Mouse (Mus musculus): ENCODE results near the gene Atxn7l3.

Atxn7l3 gene

GRCm38 (mm10) chr11:102296491-102297472 is at the start of gene Atxn7l3:
Atxn7l3 (minus strand) TSS chr11:102296631.
- peak; percentile 99 for DNase-seq

GRCm38 (mm10) chr11:102344458-102344857 is 48.0 kb upstream of the Atxn7l3 start:
- no peak for DNase-seq

- DNase-seq: no peak
These were observed 46.3 kb upstream of the Atxn7l3 start for GRCm38 (mm10) chr11:102342742-102343141.

GRCm38 (mm10) chr11:102341101-102341500 is 44.7 kb upstream of the Atxn7l3 start:
- no peak for DNase-seq

GRCm38 (mm10) chr11:102339624-102340023 is 43.2 kb upstream of the Atxn7l3 start:
- DNase-seq: no peak

GRCm38 (mm10) chr11:102339195-102339594 is 42.8 kb upstream of the Atxn7l3 start:
- peak; percentile 30 for DNase-seq

GRCm38 (mm10) chr11:102338561-102338960 is 42.1 kb upstream of the Atxn7l3 start:
- peak; percentile 87 for DNase-seq

- no peak for DNase-seq
These were observed 41.5 kb upstream of the Atxn7l3 start for GRCm38 (mm10) chr11:102337921-102338320.

- DNase-seq: no peak
These were observed 39.8 kb upstream of the Atxn7l3 start for GRCm38 (mm10) chr11:102336191-102336590.

- DNase-seq: no peak
These were observed 38.7 kb upstream of the Atxn7l3 start for GRCm38 (mm10) chr11:102334973-102335700.

- no peak for DNase-seq
These were observed 37.6 kb upstream of the Atxn7l3 start for GRCm38 (mm10) chr11:102334010-102334409.

- DNase-seq: no peak
These were observed 36.6 kb upstream of the Atxn7l3 start for GRCm38 (mm10) chr11:102333061-102333460.

GRCm38 (mm10) chr11:102331806-102332205 is 35.4 kb upstream of the Atxn7l3 start:
- no peak for DNase-seq

GRCm38 (mm10) chr11:102330039-102330438 is 33.6 kb upstream of the Atxn7l3 start:
- no peak for DNase-seq

GRCm38 (mm10) chr11:102329518-102329917 is 33.1 kb upstream of the Atxn7l3 start:
- DNase-seq: no peak

GRCm38 (mm10) chr11:102327839-102328238 is 31.4 kb upstream of the Atxn7l3 start:
- DNase-seq: no peak

- DNase-seq: no peak
These were observed 30.8 kb upstream of the Atxn7l3 start for GRCm38 (mm10) chr11:102327250-102327649.

GRCm38 (mm10) chr11:102323516-102323915 is 27.1 kb upstream of the Atxn7l3 start:
- no peak for DNase-seq

- no peak for DNase-seq
These were observed 25.5 kb upstream of the Atxn7l3 start for GRCm38 (mm10) chr11:102321931-102322330.

- peak; percentile 66 for DNase-seq
These were observed 24.2 kb upstream of the Atxn7l3 start for GRCm38 (mm10) chr11:102320686-102321005.

- DNase-seq: peak; percentile 88
These were observed 23.7 kb upstream of the Atxn7l3 start for GRCm38 (mm10) chr11:102319941-102320685.

GRCm38 (mm10) chr11:102319410-102319792 is 23.0 kb upstream of the Atxn7l3 start, which contains the start of gene Ubtf:
Ubtf (minus strand) TSS chr11:102319742.
- peak; percentile 79 for DNase-seq
